Mouse (Mus musculus): ENCODE measurements around the gene Tmem131.

DNA sequence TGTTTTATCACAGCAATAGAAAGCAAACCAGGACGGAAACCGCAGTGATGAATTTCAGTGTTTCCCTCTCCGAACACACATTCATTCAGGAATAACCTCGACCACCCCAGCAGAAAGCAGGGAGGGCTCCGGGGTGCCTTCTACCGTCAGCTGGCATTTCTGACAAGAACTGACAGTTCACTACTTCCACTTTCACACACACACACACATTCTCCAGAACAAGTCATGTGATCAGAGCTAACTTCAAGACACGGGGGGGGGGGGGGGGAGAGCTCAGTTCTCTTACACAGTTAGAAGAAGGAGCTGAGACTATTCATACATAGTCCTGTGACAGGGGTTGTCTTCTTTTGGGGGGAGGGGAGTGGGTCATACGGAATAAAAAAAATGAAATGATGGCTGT lies 4.0 kb upstream of the Tmem131 start:
- no peak for TF ChIP-seq CTCF (conservative IDR thresholded peaks at IDR 0.05; ENCODE audit: low read length)
- no peak for TF ChIP-seq POU5F1 (IDR thresholded peaks at IDR 0.05; ENCODE audit: borderline replicate concordance, low read length)
- no peak for TF ChIP-seq NANOG (IDR thresholded peaks at IDR 0.05; ENCODE audit: borderline replicate concordance, low read length)

Data from E14TG2a.4 (cell line).